Mouse (Mus musculus): ENCODE data around the gene Clec18a. TPM values are rescaled to one million over a fixed set of nuclear protein-coding genes. Genes with fewer than 3 reads are reported as not detected.
A peak's percentile ranks its signal among the peaks of the same experiment; 100 is the strongest.

Clec18a gene
- polyA plus RNA-seq, 1 experiment, result not detected

- Histone ChIP-seq H3K79me3 (ENCODE audit: low read depth) (peaks cover 11% of the 10 kb centered on the region), H3K36me3 (ENCODE audit: control insufficient read depth, insufficient read depth) (peaks cover 56% of the 10 kb centered on the region)
Measured at GRCm38 (mm10) chr8:111056691-111057293, 35.4 kb downstream of the Clec18a start.

GRCm38 (mm10) chr8:111056158-111056663 lies 36.0 kb downstream of the Clec18a start, which contains the start of gene Exosc6:
Exosc6 (plus strand) TSS chr8:111056339.
- no peak for TF ChIP-seq FOSL1 (IDR thresholded peaks at IDR 0.05; ENCODE audit: insufficient read depth, low read length, poor library complexity, severe bottlenecking)
- no peak for TF ChIP-seq MYOD1 (IDR thresholded peaks at IDR 0.05; ENCODE audit: control insufficient read depth, insufficient read length, low read depth)
- TF ChIP-seq MYOG (IDR thresholded peaks at IDR 0.05; ENCODE audit: control insufficient read depth, extremely low read depth, insufficient read length), result no peak
- peak; percentile 73 for TF ChIP-seq MAX (IDR thresholded peaks at IDR 0.05)
- no peak for TF ChIP-seq USF1 (IDR thresholded peaks at IDR 0.05; ENCODE audit: low read depth)
- TF ChIP-seq CTCF (IDR thresholded peaks at IDR 0.05; ENCODE audit: control insufficient read depth, insufficient read depth, insufficient read length), result peak; percentile 80
- TF ChIP-seq CEBPB (IDR thresholded peaks at IDR 0.05; ENCODE audit: low read depth), result no peak
- Histone ChIP-seq H3K4me3 (ENCODE audit: insufficient read depth, poor library complexity, severe bottlenecking) (peak within 1 kb of the TSS; percentile 86), H3K79me2 (ENCODE audit: control insufficient read depth, insufficient read depth) (peaks cover 25% of the 10 kb centered on the region), H3ac (ENCODE audit: control insufficient read depth, insufficient read length, low read depth) (peak within 1 kb of the TSS; percentile 96), H3K79me3 (ENCODE audit: low read depth) (peaks cover 11% of the 10 kb centered on the region), H3K36me3 (ENCODE audit: control insufficient read depth, insufficient read depth) (peaks cover 62% of the 10 kb centered on the region), H3K27me3 (ENCODE audit: control insufficient read depth, insufficient read depth, insufficient read length) (no peaks in the 10 kb centered on the region)

More at GRCm38 (mm10) chr8:111056691-111057293, 35.4 kb downstream of the Clec18a start:
- H3K27me3 ChIP-seq (ENCODE audit: control insufficient read depth, insufficient read depth, insufficient read length), result no peaks in the 10 kb centered on the region
- H3ac ChIP-seq (ENCODE audit: control insufficient read depth, insufficient read length, low read depth), result peak overlapping the region; percentile 96
- peaks cover 25% of the 10 kb centered on the region for H3K79me2 ChIP-seq (ENCODE audit: control insufficient read depth, insufficient read depth)
- H3K4me3 ChIP-seq (ENCODE audit: insufficient read depth, poor library complexity, severe bottlenecking), result peak overlapping the region; percentile 86
- TF ChIP-seq MYOG (IDR thresholded peaks at IDR 0.05; ENCODE audit: control insufficient read depth, extremely low read depth, insufficient read length), result no peak
- no peak for TF ChIP-seq CTCF (IDR thresholded peaks at IDR 0.05; ENCODE audit: control insufficient read depth, insufficient read depth, insufficient read length)
- no peak for TF ChIP-seq USF1 (IDR thresholded peaks at IDR 0.05; ENCODE audit: low read depth)
- TF ChIP-seq CEBPB (IDR thresholded peaks at IDR 0.05; ENCODE audit: low read depth), result no peak
- no peak for TF ChIP-seq MYOD1 (IDR thresholded peaks at IDR 0.05; ENCODE audit: control insufficient read depth, insufficient read length, low read depth)
- no peak for TF ChIP-seq MAX (IDR thresholded peaks at IDR 0.05)
- TF ChIP-seq FOSL1 (IDR thresholded peaks at IDR 0.05; ENCODE audit: insufficient read depth, low read length, poor library complexity, severe bottlenecking), result no peak

GRCm38 (mm10) chr8:111055661-111056060 lies 36.6 kb downstream of the Clec18a start:
- TF ChIP-seq MYOG (IDR thresholded peaks at IDR 0.05; ENCODE audit: control insufficient read depth, extremely low read depth, insufficient read length) (no peak), USF1 (IDR thresholded peaks at IDR 0.05; ENCODE audit: low read depth) (no peak), CTCF (IDR thresholded peaks at IDR 0.05; ENCODE audit: control insufficient read depth, insufficient read depth, insufficient read length) (no peak), CEBPB (IDR thresholded peaks at IDR 0.05; ENCODE audit: low read depth) (no peak), MYOD1 (IDR thresholded peaks at IDR 0.05; ENCODE audit: control insufficient read depth, insufficient read length, low read depth) (no peak)
- Histone ChIP-seq H3K79me3 (ENCODE audit: low read depth) (peaks cover 11% of the 10 kb centered on the region), H3ac (ENCODE audit: control insufficient read depth, insufficient read length, low read depth) (no peak overlapping the region), H3K4me3 (ENCODE audit: insufficient read depth, poor library complexity, severe bottlenecking) (no peak overlapping the region), H3K79me2 (ENCODE audit: control insufficient read depth, insufficient read depth) (peaks cover 25% of the 10 kb centered on the region), H3K27me3 (ENCODE audit: control insufficient read depth, insufficient read depth, insufficient read length) (no peaks in the 10 kb centered on the region), H3K36me3 (ENCODE audit: control insufficient read depth, insufficient read depth) (peaks cover 67% of the 10 kb centered on the region)

- peaks cover 72% of the 10 kb centered on the region for H3K36me3 ChIP-seq (ENCODE audit: control insufficient read depth, insufficient read depth)
Measured at GRCm38 (mm10) chr8:111055031-111055634, 37.1 kb downstream of the Clec18a start.

DNA sequence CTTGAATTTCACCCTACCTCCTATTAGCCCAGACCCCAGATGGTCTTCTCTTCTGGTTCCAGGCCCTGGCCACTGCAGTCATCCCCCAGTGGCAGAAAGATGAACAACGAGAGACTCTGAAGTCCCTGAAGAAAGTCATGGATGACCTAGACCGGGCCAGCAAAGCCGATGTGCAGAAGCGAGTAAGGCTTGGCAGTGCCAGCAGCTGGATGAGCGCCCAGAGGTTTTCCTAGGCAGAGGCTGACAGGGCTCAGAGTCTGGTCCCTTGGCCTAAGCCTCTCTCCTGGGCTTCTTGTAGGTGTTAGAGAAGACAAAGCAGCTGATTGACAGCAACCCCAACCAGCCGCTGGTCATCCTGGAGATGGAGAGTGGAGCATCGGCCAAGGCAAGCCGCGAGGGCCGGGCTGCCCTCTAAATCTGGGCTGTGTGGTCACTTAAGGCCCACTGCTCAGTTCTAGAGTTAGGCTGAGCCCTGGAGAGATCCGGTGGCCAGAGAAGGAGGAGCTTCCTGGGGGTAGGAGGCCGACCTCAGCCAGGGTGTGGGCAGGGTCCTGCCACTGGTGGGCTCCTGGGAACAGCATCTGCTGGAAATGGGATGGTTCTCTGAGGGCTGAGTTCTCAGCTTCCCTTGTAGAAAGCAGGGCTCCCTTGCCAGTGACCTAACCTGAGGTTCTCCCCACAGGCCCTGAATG lies 38.3 kb downstream of the Clec18a start:
- Histone ChIP-seq H3K27me3 (ENCODE audit: control insufficient read depth, insufficient read depth, insufficient read length) (no peaks in the 10 kb centered on the region), H3K4me3 (ENCODE audit: insufficient read depth, poor library complexity, severe bottlenecking) (no peak overlapping the region), H3ac (ENCODE audit: control insufficient read depth, insufficient read length, low read depth) (no peak overlapping the region), H3K36me3 (ENCODE audit: control insufficient read depth, insufficient read depth) (peaks cover 83% of the 10 kb centered on the region), H3K79me3 (ENCODE audit: low read depth) (peaks cover 11% of the 10 kb centered on the region), H3K79me2 (ENCODE audit: control insufficient read depth, insufficient read depth) (peaks cover 25% of the 10 kb centered on the region)
- TF ChIP-seq USF1 (IDR thresholded peaks at IDR 0.05; ENCODE audit: low read depth) (no peak), MYOD1 (IDR thresholded peaks at IDR 0.05; ENCODE audit: control insufficient read depth, insufficient read length, low read depth) (no peak), CTCF (IDR thresholded peaks at IDR 0.05; ENCODE audit: control insufficient read depth, insufficient read depth, insufficient read length) (no peak), MAX (IDR thresholded peaks at IDR 0.05) (no peak), CEBPB (IDR thresholded peaks at IDR 0.05; ENCODE audit: low read depth) (no peak), MYOG (IDR thresholded peaks at IDR 0.05; ENCODE audit: control insufficient read depth, extremely low read depth, insufficient read length) (no peak), FOSL1 (IDR thresholded peaks at IDR 0.05; ENCODE audit: insufficient read depth, low read length, poor library complexity, severe bottlenecking) (no peak)

More at GRCm38 (mm10) chr8:111055031-111055634, 37.1 kb downstream of the Clec18a start:
- no peaks in the 10 kb centered on the region for H3K27me3 ChIP-seq (ENCODE audit: control insufficient read depth, insufficient read depth, insufficient read length)
- peaks cover 25% of the 10 kb centered on the region for H3K79me2 ChIP-seq (ENCODE audit: control insufficient read depth, insufficient read depth)
- peaks cover 11% of the 10 kb centered on the region for H3K79me3 ChIP-seq (ENCODE audit: low read depth)
- H3K4me3 ChIP-seq (ENCODE audit: insufficient read depth, poor library complexity, severe bottlenecking), result no peak overlapping the region
- TF ChIP-seq MAX (IDR thresholded peaks at IDR 0.05), result no peak
- TF ChIP-seq MYOG (IDR thresholded peaks at IDR 0.05; ENCODE audit: control insufficient read depth, extremely low read depth, insufficient read length), result no peak
- TF ChIP-seq FOSL1 (IDR thresholded peaks at IDR 0.05; ENCODE audit: insufficient read depth, low read length, poor library complexity, severe bottlenecking), result no peak
- no peak for TF ChIP-seq CTCF (IDR thresholded peaks at IDR 0.05; ENCODE audit: control insufficient read depth, insufficient read depth, insufficient read length)
- no peak for TF ChIP-seq USF1 (IDR thresholded peaks at IDR 0.05; ENCODE audit: low read depth)
- TF ChIP-seq CEBPB (IDR thresholded peaks at IDR 0.05; ENCODE audit: low read depth), result no peak
- no peak for TF ChIP-seq MYOD1 (IDR thresholded peaks at IDR 0.05; ENCODE audit: control insufficient read depth, insufficient read length, low read depth)
- H3ac ChIP-seq (ENCODE audit: control insufficient read depth, insufficient read length, low read depth), result no peak overlapping the region
